Mouse (Mus musculus) heart, postnatal 36 days (tissue): ENCODE results near the gene St8sia6. TPM values are rescaled to one million over a fixed set of nuclear protein-coding genes. Genes with fewer than 3 reads are reported as not detected.
"Not testable (repeated sequence)": the region's sequence is repeated elsewhere in the genome, so short reads cannot be mapped to it uniquely, and the experiment has no call there.

Source experiments
- DNase-seq, 2 experiments: peaks; one replicate each; pipeline ENCODE4 v3.0.0; 2021 to 2022
- intact Hi-C: fragments of 180-260 bp; cut with DNase I; formaldehyde crosslinking; loops from one replicate; pipeline ENCODE4 v1.15.1; 2025
- total RNA-seq, 2 experiments: library from RNA; stranded (reverse); gene quantifications; 2 replicates each; pipeline ENCODE4 v1.2.3; 2021

Gene St8sia6
- total RNA-seq = 1 to 10 TPM; 1.5 to 1.8 TPM

DNA sequence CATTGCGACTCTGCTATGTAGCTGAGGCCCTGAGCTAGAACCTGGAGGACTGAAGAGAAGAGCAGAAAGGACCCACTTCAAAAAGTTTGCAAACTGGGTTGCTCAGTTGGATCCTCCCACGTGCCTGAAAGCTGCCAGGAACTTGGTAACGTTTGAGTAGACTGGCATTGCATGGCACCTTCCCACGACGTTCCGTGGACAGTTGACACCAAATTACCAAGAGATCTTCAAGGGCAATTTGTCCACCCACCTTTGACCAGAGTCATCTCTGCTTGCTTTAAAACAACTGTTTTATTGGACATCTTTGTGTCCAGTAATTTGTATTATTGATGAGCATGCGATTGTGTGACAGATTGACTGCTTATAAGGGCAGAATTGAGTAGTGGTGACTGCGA, at the start of gene St8sia6:
Gene St8sia6, minus strand, starts transcription at position 96 of the 395 bp plus-strand sequence.
- intact Hi-C loops = loop anchor here (5.0 to 10.0 kb wide), 3 partner anchors 67 to 519 kb away; partner anchors contain the start of gene Rsu1
- DNase-seq = no peak

GRCm38 (mm10) chr2:13836310-13836709, 42.4 kb upstream of the St8sia6 start:
- DNase-seq = no peak
- intact Hi-C loops = no loop called here

GRCm38 (mm10) chr2:13834989-13835388, 41.1 kb upstream of the St8sia6 start:
- DNase-seq = no peak
- intact Hi-C loops = no loop called here

GRCm38 (mm10) chr2:13816645-13817044, 22.8 kb upstream of the St8sia6 start:
- no peak for DNase-seq
- intact Hi-C loops = no loop called here

DNA sequence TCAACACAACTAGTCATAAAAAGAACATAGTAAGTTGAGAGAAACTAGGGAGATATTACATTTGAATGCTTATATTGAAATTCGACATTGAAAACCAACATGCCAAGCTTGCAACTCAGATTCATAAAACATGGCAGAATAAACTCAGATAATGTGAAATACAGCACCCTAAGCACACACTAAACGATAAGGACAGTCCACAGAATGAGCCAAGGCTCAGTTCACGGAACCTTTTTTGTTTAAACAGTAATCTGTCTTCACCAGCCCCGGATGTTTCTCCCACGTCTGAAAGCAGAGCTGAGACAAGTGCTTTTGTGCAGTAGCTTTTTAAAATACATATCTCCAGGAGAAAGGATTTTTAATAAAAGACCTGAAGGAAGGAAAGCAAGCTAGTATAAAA, 14.7 kb upstream of the St8sia6 start:
- no peak for DNase-seq
- intact Hi-C loops = no loop called here

DNA sequence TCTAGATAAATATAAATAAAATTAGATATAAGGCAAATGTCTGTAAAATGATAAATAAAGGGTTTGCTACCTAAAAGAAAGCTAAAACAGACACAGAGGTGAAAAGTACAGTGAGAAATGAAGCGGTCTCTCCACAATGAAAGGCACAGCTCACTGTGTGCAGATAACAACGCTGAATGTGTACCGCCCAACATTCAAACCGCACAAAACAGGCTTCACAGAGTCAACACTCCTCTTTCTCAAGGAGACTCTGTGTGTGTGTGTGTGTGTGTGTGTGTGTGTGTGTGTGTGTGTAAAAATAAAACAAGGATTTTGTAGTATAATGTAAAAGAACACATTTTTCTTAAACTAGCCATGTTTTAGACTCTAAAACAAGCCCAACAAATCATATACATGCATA, 14.1 kb upstream of the St8sia6 start:
- no peak for DNase-seq
- intact Hi-C loops = no loop called here

- DNase-seq = no peak
- intact Hi-C loops = no loop called here
These were observed 12.3 kb upstream of the St8sia6 start for GRCm38 (mm10) chr2:13806120-13806519.

GRCm38 (mm10) chr2:13800639-13801038, 6.8 kb upstream of the St8sia6 start:
- DNase-seq = no peak
- intact Hi-C loops = no loop called here

DNA sequence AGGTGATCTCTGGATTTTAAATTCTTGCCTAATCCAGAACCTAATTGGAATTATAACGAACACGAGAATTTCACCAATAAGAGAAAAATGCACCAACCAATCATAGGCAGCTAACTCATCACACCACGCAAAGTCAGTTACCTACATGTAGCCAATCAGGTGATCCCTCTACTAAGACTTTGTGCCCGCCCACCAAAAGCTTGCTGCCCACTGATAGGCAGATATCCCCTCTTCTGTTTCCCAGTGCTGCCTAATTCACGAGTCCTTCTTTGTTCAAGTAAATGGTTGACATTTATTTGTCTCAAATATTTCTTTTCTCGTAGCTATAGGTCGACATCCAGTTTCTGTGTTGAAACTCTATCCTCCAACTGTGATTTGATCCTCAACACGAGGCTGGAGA, 582 bp upstream of the St8sia6 start:
- DNase-seq = no peak
- intact Hi-C loops = loop anchor here (5.0 to 10.0 kb wide), 3 partner anchors 67 to 520 kb away; partner anchors contain the start of gene Rsu1

DNA sequence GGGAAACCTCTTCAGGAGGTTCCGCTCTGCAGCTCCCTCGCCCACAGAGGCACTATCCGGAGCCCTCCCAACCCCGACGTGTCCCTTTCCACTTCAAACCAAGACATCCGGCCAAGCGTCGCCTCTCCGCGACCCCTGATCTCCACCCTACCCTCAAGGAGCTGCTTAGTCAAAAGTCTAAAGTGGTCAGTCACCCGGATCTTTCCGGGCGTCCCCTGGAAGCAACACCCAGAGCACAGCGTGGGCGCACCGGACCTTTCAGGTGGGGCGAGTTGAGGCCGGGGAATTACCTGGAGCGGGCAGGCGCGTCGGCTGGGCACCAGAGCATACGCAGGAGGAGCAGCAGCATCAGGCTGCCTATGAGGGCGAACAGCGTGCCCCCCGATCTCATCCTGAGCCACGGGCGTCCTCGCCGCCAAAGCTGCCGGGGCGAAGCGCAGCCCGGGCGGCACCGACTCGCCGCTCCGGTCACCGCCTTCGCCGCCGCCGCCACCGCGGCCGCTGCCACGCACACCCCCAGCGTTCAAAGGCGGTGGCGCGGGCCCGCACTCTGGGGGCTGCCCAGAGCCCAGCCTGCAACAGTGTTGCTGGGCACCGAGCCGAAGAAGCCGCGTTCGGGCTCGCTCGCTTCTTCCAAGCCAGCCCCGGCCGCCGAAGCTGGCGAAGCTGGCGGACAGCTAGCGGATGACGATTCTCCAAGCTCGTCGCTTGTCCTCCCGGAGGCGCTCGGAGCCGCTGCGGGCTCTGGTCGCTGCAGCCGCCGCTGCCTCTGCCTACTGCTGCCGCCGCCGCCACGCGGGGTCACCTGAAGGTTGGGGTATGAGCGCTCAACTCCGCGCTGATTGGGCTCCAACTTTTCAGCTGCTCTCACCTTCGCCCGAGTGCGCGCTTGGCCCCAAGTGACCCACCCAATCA, 553 bp downstream of the St8sia6 start:
- DNase-seq = peak; percentile 28 to 53
- intact Hi-C loops = loop anchor here (5.0 to 10.0 kb wide), 3 partner anchors 66 to 519 kb away; partner anchors contain the start of gene Rsu1

DNA sequence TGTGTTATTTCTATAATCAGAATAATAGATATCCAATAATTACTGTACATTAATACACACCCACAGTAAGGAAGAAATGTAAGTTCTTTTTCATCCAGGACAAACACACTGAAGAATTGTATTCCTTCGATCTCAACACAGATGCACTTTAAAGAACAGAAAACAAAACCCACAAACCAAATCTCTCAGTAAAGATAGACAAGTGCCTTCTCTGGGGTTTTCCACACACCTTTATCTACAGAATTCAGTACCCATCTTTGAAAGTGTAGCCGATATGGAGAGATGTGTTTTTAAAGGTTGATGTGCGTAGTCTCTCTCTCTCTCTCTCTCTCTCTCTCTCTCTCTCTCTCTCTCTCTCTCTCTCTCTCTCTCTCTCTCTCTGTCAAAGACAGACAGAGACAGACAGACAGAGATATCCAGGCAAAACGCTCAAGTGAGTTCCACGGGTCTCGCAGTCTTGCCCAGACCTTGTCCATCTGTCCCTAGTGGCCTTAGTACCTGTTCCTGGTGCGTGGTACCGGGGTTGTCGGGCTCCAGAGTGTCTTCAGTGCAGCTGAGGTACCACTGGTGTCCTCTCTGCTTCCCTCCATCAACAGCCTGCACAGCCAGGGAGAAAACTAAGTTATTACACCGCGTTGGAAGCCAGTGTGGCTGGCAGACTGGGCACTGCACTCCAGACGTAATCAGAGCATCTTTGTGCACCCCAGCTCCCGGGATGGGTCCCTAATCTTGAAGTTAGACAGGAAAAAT, 1.4 kb downstream of the St8sia6 start:
- intact Hi-C loops = loop anchor here (5.0 to 10.0 kb wide), 3 partner anchors 65 to 518 kb away; partner anchors contain the start of gene Rsu1

DNA sequence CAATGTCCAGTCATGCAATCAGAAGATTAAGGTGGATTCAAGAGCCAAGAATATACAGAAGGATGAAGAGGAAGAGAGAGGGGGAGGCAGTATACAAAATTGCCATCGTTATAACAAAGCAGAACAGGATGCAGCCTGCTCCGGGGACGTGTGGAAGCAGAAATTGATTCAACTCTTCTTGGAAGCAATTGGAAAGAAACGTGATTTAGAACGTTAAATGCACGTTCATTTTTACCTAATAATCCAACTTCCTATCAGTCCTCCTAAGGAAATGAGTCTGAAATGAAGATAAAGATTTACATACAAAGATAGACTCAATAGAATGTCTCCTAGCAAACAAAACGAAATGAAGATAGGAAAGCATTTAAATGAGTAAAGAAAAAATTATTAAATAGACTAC, 2.3 kb downstream of the St8sia6 start:
- intact Hi-C loops = loop anchor here (5.0 to 10.0 kb wide), 3 partner anchors 64 to 517 kb away; partner anchors contain the start of gene Rsu1
- DNase-seq = no peak

More for the DNA sequence above, 1.4 kb downstream of the St8sia6 start:
- no peak for DNase-seq

- intact Hi-C loops = no loop called here
- no peak for DNase-seq
These were observed 4.5 kb downstream of the St8sia6 start for GRCm38 (mm10) chr2:13789365-13789764.

- intact Hi-C loops = no loop called here
- no peak for DNase-seq
These were observed 7.2 kb downstream of the St8sia6 start for GRCm38 (mm10) chr2:13786577-13787168.

DNA sequence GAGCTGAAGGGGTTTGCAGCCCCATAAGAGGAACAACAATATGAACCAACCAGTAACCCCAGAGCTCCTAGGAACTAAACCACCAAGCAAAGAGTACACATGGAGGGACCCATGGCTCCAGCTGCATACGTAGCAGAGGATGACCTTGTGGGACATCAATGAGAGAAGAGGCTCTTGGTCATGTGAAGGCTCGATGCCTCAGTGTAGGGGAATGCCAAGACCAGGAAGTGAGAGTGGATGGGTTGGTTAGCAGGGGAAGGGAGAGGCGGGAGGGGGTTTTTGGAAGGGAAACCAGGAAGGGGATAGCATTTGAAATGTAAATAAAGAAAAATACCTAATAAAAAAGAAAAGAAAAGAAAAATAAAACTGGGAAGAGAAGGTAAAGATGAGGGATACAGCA, 7.9 kb downstream of the St8sia6 start:
- intact Hi-C loops, DNase-seq: not testable (repeated sequence)

GRCm38 (mm10) chr2:13785247-13785646, 8.6 kb downstream of the St8sia6 start:
- DNase-seq = no peak
- intact Hi-C loops = no loop called here

GRCm38 (mm10) chr2:13784448-13784847, 9.4 kb downstream of the St8sia6 start:
- DNase-seq = no peak
- intact Hi-C loops = no loop called here

GRCm38 (mm10) chr2:13777032-13777431, 16.8 kb downstream of the St8sia6 start:
- DNase-seq = no peak
- intact Hi-C loops = no loop called here

DNA sequence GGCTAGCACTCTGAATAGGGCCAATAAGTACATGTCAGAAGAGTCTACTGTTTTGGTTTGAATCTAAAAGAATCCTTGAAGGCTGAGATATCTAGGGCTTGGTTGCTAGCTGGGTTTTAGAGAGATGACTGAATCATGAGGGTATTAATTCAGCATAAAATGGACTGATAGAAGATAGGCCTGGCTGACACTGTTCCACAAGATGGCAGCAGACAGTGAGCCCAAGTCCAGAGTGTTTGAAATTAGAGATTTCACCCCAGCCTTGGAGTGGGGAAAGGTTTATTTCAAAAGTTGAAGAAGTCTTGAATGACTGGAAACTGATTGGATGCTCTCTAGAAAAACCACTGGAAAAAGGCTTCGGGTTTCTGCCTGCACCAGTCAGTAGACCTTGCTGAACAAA, 17.4 kb downstream of the St8sia6 start:
- intact Hi-C loops = no loop called here
- DNase-seq = no peak

DNA sequence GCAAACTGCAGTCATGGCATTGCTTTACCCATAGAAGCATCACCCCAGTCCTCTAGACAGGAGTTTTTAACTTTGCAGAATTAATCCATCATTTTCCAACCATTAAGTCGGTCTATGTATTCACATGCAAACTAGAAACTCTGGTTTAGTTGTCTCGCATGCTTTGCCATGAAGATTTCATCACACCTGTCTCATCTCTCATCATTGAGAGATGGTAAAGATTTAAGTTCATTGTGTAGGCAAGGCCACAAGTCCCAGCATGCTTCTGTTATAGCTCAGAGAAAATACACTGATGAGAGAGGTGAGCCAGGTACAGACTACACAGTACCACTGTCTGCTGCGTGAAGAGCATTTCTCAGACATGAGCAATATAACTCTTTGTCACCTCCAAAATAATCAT, 18.8 kb downstream of the St8sia6 start:
- DNase-seq = no peak
- intact Hi-C loops = no loop called here

DNA sequence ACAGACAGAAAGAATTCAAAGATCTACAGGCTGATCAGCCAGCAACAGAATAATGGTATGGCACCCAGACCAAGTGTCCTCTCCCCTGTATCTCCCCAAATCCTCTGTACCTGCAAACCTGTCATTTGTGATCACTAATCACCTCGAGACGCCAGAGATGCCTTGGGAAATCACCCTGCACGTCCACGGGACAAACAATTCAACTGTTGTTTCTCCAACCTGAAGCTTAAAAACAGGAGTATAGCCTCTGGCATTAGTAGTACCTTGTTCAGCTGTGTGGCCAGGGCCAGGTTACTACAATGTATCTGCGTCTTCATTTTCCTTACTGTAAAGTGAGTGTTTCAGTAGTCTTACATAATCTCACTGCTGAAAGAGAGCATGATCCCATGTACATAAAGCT, 25.3 kb downstream of the St8sia6 start:
- no peak for DNase-seq
- intact Hi-C loops = no loop called here
